Mouse (Mus musculus) spleen, embryonic (tissue): Measurements from ENCODE around the gene Wnt5b.

Experiments used
- CTCF ChIA-PET: fragments of 350-600 bp; sonication (Branson Sonifier 250); formaldehyde crosslinking; loops from one replicate; lab custom pipeline; 2022; lab: Charles Lee

The Wnt5b gene

DNA sequence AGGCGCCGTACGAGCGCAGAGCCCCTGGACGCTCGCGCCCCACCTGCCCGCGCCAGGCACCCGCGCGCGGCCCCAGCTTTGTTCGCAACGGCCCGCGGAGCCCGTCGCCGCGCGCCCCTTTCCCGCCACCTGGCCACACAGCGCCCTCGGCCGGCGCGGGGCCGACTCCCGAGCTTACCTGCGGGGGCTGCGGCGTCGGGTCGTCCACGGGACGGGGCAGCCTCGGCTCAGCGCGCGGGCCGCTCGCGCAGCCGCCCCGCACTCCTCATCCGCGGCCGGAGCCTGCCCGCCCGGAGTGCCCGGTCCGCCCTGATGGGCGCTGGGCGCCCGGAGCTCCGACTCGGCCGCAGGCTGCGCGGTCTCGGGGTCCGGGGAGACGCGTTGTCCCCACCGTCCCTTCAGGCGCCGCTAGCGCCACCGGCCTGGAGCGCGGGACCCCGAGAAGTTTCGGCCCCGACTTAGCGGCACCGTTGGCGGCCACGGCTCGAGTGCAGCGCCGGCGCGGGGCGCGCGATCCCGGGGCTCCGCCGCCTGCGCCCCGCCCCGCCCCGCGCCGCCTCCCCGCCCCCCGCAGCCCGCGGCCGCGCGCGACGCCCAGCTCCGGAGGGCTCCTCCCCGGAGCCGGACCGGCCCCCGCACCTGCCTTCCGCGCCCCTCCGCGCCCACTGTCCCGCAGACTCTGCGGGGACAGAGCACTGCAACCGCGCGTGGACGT lies at the start of gene Wnt5b:
Gene Wnt5b (minus strand): TSS at position 545 of the 715 bp plus-strand sequence.
- CTCF ChIA-PET: no interaction called here

DNA sequence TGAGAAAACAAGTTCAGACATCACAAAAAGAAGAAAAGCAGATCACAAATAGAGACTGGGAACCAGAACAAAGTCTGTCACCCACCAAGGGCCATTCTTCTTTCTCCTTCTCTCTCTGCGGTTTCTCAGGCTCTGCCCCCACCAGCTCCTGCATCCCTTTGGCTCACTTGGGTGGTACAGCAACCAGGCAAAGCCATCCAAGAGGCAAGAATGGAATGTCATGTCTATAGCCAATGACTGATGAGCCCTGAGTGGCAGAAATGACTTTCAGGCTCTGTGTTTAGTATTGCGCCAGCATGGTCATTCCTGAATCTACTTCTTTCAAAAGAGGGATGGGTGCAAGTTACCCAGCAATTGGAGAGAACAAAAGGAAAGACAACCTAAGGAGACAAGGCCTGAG lies 46.7 kb upstream of the Wnt5b start:
- CTCF ChIA-PET: no interaction called here

DNA sequence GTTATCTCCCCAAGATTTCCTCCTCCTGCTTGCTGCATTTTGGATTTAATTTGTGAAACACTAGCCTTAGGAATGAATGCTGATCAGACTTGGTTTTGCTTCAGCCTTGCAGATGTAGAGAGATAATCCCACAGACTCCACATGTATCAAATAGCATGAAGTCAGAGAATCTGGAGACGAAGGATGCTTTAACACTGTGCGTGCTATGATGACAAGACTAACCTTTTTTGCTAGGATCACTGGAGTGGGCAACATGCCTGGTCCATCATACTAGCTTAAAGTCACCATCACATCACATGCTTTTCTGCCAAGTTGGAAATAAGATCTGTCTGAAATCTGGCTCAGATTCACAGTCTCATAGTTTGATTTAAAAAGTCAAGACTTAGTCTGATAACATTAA lies 43.8 kb upstream of the Wnt5b start:
- CTCF ChIA-PET: no interaction called here

DNA sequence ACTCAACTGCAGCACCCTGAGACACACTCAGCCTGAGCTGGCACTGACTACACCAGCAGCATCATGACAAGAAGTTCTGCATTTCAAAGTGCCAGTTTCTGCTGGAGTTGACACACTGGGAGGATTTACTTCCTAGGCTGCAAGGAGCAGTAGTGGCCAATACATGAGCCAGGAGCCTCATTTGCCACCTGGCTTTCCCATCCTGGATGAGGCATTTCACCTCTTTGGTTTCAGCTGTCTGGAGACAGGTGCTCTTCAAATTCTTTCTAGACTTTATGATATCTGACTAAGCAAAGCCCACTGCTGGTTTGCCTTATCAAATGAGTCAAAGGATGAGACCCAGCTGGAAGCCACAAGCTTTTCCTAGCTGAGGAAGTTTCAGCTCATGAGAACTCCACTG lies 43.3 kb upstream of the Wnt5b start:
- CTCF ChIA-PET: no interaction called here

DNA sequence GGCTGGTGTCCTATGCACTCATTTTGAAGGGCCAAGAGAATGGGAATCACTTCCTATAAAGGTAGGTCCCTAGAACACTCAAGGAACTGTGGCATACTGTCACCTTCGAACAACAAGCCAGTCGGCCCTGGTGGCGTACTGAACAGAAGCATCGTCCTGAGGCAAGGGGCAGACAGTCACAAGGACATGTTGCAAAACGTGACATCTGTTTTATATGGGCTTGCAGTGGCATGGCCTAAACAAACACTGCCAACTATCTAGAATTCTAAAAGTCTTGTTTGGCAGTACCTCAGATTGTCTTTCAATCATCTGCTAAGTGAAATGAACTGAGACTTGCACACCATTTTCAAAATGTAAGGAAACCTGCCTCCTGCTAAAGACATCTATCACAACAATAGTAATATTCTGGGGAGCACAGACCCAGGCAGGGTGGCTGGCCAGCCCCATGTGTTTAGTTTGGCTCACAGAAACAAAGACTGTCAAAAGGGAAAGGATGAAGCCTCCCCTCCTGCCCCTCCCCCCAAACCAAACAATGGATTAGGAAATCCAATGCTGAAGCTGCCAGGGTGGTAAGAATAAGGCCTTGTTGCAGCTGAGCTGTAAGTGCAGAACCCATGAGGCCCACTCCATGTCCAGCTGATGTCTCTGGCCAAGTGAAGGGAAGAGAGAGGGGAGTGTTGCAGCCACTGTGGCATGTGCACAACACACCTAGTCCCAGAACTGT lies 41.7 kb upstream of the Wnt5b start:
- CTCF ChIA-PET: no interaction called here

DNA sequence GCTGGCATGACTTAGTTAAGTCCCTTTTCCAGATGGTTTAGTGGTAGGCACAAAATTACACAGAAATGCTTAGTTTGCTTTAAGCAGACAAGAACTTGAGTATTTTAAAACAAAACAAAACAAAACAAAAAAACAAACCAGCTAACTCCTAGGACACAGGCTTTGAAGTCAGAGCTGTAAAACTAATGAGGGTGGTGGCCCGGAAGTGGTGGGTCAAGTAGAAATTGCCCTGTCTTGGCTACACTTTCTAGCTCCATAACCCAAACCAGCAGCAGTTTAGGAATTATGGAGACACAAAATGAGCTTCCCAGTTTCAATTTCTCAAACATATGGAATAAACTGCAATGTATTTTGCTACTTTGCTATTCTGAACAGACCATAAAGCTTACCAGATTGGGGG lies 39.9 kb upstream of the Wnt5b start:
- CTCF ChIA-PET: interaction anchor here (0.7 kb wide), 1 partner anchor 9 kb away, joined by 3 read pairs; no protein-coding TSS in a partner anchor

DNA sequence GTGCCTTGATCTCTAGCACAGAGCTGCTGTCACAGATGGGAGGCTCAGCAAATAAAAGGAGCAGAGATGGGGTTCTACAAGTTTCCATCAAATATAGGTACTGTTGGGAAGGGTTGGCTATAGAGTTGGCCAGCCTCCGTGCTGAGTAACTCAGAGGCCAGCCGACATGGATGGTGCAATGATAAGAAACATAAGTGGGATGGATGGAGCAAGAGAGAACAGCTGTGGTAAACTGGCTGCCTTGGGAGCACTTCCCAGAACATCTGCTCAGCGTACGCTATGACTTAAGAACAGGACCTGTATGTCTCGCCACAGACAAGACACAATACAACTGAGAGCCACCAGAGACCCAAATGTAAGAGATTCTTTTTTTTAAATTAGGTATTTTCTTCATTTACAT lies 39.0 kb upstream of the Wnt5b start:
- CTCF ChIA-PET: no interaction called here

DNA sequence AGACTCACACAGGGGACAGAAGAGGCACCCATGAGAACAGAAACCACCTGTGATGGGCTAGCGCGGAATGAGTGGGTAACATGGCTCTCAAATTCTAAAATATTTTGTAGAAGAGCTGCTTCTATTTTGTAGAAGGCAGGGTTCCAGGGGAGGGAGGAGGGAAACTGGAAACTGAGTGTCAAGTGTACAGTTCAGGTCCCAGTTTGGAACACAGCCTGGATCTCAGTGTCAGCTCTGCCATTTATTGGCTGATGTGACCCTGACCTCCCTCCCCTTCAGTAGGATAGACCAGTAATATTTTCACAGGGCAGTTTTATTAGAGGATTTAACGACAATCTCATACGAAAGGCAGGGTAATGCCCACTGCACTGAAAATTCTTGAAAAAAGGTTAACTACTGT lies 32.6 kb upstream of the Wnt5b start:
- CTCF ChIA-PET: interaction anchor here (0.6 kb wide), 1 partner anchor 84 kb away, joined by 6 read pairs; no protein-coding TSS in a partner anchor

DNA sequence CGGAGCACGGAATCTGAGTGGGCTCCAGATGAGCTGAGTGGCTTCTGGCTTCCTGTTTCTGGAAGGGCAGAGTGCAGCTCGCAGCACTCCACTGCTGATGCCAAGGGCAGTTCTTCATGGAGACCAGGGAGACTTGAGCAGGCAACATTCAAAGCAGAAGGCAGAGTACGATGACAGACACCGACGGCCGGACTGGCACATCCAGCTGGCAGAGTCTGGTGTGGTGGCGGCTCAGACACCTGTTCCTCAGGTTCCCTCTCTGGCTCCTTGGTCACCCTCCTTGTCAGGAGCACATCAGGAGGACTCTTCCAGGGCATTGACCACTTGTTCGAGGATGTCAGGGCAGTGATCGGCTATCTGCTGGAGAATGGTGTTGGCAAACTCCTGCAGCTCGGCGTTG lies 31.2 kb upstream of the Wnt5b start:
- CTCF ChIA-PET: no interaction called here

DNA sequence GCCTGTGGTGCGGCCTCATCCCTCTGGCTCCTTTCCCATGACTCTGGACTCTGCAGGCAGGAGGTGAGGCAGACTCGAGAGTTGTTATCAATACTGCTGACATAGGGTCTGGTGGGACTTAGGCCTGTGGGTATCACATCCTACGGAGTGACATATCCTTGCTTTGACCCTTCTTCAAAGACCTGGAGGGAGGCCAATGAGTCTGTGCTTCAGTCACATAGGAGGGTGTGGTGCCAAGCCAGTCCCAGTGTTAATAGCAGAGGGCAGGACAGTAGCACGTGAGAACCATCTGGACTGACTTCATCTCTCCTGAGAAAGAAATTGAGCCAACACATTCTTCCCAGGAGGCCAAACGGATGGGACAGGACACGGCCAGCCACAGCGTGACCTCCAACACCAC lies 28.1 kb upstream of the Wnt5b start:
- CTCF ChIA-PET: no interaction called here

DNA sequence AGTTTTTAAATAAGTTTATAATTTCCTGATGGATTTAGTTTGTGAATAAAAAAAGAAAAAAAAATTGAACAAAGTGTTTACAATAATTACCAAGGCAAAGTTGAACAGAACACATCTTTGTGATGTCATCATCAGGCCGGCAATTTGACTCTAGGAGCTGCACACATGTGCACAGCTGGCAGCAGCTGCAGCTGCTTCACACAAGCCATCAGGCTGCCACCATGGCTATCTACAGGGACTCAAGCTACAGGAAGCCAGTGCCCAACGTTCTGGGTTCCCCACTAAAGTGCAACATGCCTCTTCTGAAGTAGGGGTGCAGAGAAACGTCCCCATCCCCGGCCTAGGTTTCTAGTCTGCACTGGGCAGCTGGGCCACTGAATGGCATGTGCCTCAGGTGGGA lies 26.6 kb upstream of the Wnt5b start:
- CTCF ChIA-PET: no interaction called here

DNA sequence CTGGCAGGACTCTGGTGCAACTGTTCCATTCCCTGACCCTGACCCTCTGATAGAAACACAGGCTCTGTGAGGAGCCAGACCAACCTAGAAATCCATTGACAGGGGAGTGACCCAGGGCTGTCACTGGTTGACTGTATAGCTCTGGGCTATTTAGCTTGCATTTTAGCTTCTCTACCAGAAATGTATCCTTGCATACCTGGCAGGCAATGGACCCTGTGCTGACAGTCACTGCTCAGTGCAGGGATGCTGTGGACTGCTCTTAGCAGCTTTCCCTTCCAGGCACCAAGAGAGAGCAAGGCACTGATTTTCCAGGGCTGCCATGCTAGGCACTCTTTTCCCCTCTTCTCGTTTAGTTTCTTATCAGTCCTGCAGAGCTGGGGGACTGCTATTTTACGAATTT lies 24.2 kb upstream of the Wnt5b start:
- CTCF ChIA-PET: no interaction called here

DNA sequence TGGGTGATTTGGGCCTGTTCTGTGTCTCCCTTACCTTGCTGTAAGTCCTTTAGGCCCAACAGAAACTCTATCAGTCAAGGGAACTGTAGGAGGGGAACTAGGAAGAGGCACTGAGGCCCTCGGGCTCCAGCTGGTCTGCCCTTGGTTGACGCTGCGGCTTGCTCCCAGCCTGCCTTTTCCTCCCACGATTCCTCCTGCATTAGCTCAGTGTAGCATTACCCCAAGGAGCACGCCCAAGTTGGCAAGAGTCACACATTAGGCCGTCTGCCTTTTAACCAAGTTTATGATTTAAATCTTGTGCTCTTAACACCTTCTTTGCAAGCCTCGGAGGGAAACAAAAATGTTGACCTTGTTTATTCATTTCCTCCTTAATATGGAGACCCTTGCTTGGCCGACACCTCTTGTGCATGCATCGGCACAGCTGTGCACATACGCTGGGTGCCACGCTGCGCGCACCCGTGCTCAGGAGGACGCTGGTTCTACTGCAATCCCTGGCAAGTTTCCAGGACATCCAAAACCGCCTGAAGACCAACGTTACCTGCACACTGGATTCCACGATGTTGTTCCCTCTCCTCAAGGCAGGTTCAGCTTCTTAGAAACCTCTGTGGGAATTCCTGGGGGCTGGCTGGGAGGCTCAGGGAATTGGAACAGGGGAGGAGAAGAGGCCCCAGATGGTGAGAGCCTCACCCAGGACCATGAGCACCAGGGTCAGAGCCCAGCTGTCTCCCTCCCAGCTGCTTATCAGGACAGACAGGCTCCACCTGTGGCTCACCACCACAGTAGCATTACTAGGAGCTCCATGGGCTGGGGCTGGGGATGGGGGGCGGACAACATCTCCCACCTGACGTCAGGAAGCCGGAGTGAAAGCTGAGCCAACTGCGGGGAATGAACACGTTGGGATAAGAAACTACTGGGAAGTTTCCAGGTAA lies 21.6 kb upstream of the Wnt5b start:
- CTCF ChIA-PET: no interaction called here

DNA sequence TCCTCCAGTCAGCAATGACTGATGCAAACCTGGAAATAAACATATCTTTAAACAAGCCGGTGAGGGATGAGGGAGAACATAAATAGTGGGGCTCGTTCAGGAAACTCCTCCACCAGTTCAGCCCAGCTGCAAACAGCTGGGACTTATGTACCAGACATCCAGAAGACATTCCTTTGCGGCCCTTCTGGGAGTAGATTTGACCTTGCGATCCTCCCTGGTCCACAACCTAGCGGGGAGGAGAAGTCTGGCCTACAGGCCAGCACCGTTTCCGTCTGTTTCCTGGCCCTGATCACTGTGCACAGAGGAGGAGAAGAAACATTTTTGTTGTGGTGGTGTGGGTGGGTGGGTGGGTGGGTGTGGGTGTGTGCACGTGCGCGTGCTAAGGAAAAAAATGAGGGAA lies 18.4 kb upstream of the Wnt5b start:
- CTCF ChIA-PET: no interaction called here

DNA sequence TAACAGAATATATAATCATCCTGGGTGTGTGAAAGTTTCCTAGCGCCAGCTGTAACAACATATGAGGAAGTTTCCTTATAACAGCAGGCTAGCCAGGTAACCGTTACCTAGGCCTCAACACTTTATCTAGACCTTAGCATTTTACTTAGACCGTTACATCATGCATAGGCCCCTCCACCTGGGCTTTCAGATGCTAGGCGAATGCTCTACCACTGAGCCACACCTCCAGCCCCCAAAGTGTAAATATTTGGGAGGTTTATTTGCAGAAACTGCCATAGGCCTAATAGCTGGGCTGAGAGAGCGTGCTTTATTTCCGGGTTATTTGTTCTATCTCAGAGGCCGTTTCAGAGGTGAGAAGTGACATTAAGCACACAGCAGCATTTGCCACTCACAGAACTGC lies 14.7 kb upstream of the Wnt5b start:
- CTCF ChIA-PET: no interaction called here

DNA sequence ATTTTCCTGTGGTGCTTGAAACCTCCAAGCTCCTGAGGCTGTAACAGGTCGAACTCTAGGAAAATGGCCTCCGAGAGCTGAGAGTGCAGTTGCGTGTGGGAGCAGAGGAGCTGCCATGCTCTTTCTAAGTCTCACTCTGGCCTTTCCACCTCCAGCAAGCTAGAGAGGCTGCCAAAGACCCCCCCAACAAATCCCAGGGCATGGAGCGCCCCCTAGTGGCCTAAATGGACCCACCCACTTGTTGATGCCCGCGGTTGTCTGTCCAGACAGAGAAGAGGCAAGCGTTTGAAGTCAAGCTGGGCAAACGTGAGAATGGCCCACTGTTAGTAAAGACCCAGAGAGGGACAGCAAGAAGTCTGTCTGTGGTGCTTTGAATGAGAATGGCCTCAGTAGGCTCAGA lies 10.3 kb upstream of the Wnt5b start:
- CTCF ChIA-PET: no interaction called here

DNA sequence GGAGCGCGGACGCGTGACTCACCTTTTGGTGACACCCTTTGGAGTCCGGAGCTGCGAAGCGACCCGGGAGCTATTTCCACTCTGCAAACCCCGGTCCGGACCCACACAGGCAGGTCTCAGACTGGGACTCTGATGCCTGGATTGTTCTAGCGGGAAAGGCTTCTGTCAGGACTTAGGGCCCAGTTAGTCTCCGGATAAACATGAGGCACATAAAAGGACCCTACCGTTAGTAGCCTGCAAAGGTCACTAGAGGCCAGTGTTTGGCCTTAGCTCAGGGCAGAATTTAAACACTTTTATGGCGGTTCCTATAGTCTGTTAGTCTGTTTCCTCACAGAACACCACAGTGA lies 344 bp upstream of the Wnt5b start:
- CTCF ChIA-PET: no interaction called here

DNA sequence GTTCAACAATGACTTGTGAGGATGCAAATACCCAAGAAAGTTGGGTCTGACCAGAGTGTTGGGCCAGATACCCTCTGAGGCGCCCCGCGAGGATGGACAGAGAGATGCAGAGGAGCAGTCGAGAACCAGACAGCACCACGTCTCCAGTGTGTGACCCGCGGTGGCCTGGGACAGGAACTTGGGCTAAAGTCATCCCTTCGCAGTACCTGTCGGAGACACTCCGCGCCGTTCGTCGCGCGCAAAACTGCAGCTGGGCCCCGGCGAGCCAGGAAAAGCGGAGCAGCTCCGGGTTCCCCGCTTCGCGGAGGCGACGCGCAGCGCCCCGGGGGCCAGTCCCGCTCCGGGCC lies 718 bp downstream of the Wnt5b start:
- CTCF ChIA-PET: no interaction called here

DNA sequence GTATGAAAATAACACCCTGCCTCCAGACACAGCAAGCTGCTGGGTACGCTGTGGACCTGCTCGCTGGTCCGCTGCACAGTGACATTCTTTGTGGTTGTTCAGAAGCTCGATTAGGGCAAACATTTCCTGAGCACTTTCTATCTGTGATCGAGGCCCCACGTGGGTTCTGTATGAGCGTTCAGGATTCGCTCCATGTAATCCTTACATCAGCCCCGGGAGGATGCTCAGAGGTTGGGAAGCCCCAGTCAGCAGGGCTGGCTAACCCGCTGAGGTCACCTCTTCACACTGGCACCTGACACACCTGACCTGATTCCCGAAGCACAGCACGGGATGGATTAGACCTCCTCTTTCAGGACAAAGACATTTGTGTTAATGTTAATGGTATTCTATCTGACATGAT lies 8.3 kb downstream of the Wnt5b start:
- CTCF ChIA-PET: no interaction called here

DNA sequence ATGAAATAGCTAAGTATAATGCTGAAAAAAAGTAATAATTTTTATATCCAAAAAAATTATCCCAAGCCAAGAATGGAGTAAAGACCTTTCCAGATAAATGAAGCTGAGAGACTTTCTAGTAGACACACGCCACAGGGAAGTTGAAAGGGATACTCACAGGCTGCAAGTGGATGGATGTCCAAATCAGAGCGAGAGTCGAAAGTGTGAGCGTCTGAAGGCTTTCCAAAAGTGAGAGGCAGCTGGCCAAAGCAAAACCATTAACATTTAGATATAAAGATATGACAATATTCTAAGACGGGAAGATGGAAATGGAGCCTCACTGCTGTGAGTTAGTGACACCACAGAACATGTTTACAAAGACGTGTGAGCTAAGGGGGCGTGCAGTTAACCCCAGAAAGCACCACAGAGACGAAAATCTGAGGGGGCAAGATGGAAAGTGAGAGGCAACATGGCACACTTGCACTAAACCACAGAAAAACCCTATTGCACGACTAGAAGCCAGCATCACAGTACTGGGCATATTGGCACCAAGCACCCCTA lies 10.9 kb downstream of the Wnt5b start:
- CTCF ChIA-PET: no interaction called here

DNA sequence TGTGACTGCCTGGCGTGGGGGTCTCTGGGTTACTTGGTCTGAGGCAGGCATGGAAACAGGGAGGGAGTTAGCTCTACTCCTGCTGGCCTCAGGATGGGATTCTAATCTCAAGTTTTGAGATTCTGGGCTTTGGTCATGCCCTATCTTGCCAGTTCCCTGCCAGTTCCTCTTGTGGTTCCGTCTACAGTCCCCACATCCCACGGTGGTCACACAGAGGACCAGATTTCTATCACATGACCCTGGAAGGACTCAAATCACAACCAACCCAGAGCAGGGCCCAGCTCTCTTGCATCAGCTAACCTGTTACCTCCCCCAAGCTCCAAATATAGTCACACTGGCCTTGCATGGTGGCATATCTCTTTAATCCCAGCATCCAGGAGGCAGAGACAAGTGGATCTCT lies 14.5 kb downstream of the Wnt5b start:
- CTCF ChIA-PET: interaction anchor here (0.5 kb wide), 1 partner anchor 772 kb away, joined by 3 read pairs; no protein-coding TSS in a partner anchor

DNA sequence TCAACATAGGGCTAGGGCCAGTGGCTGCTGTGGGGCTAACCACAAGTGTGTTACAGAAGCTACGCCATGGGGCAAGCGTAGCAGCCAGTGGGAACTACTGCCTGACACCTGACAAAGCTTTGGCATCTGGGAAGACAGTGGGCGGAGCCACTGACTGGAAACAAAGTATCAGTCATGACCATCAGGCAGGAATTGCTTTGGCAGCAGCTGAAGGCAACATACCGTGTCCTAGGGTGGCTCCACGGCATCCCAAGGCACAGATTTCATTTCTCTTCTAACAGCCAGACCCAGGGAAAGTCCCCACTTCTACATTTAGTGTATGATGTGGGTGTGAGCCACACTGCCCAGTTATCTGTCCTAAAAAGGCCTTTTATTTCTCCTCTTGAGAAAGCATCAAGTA lies 17.6 kb downstream of the Wnt5b start:
- CTCF ChIA-PET: no interaction called here
